Mouse (Mus musculus): ENCODE results near the gene Cnnm2.

GRCm38 (mm10) chr19:46900786-46901185 is 139.4 kb downstream of the Cnnm2 start:
- no peak for TF ChIP-seq HCFC1 (IDR thresholded peaks at IDR 0.05; ENCODE audit: borderline replicate concordance, insufficient read depth, low read length)
- TF ChIP-seq CHD2 (IDR thresholded peaks at IDR 0.05; ENCODE audit: low read depth, low read length): no peak
- TF ChIP-seq MAFK (IDR thresholded peaks at IDR 0.05; ENCODE audit: insufficient read depth, low read depth, low read length): no peak
- TF ChIP-seq ZC3H11A (IDR thresholded peaks at IDR 0.05; ENCODE audit: borderline replicate concordance, low read depth, low read length): no peak

Measured in ES-E14 (cell line).